In the genomic region with DNA sequence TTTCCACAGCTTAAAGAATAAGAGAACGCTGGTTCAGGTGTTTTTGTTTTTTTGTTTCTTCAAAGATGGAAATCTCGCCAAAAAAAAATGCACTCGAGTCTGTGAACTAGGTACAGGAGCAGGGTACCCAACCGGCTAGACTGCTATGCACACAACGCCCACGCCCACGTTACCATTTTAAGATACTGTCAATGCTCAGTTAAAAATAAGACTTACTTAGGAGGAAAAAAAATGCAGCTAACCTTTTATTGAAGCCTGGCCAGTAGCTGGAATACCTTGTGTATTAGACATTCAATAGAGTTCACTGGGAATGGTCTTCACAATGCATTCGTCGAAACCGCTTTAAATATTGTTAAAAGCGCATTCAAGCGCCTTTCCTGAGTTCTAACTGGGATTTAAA, we compare ENCODE assay signal across 9 mouse cellular contexts. TPM values are rescaled to one million over a fixed set of nuclear protein-coding genes. Genes with fewer than 3 reads are reported as not detected.
DNase-seq lines count a peak whose midpoint lies in the region; ATAC-seq and TF ChIP-seq lines count a peak whose summit lies in the region.
"Had no signal": no experiment of that assay in that cellular context is flagged by ENCODE, and none has a peak within 500 bp of the region (broad histone marks: within the 10 kb centered on the region; RNA-seq: fewer than 3 reads in every experiment).

No protein-coding gene starts in this region.

- H3K27ac ChIP-seq in heart, embryonic 13.5 days (replicated peaks): no peak overlapping the region
- peak overlapping the region; percentile 99 for H3K27ac ChIP-seq in hindbrain, embryonic 10.5 days
- peak overlapping the region; percentile 99 for H3K27ac ChIP-seq in midbrain, embryonic 10.5 days (replicated peaks)

- peak overlapping the region; percentile 85 for H3K4me3 ChIP-seq in heart, embryonic 13.5 days
- peak overlapping the region; percentile 100 for H3K4me3 ChIP-seq in hindbrain, embryonic 10.5 days
- peak overlapping the region; percentile 99 for H3K4me3 ChIP-seq in midbrain, embryonic 10.5 days

- no peak for DNase-seq in heart, postnatal 25 days (ENCODE audit: low spot score)
- peak; percentile 72 for DNase-seq in brain, embryonic 14.5 days (ENCODE audit: low read depth)
- no peak for DNase-seq in hindbrain, embryonic 10.5 days (ENCODE audit: low spot score)
- DNase-seq in midbrain, embryonic 10.5 days (ENCODE audit: low spot score): no peak
- no peak for DNase-seq in natural killer cell, adult 2 months (ENCODE audit: low spot score in 2 of 2)
- no peak for DNase-seq in layer of hippocampus, postnatal 25 days (ENCODE audit: extremely low spot score in 1 of 2, low spot score in 1 of 2)
- DNase-seq in urinary bladder, postnatal 36 days (ENCODE audit: low spot score in 2 of 2): no peak

- no peaks in the 10 kb centered on the region for H3K9me3 ChIP-seq in heart, embryonic 13.5 days
- no peaks in the 10 kb centered on the region for H3K9me3 ChIP-seq in hindbrain, embryonic 10.5 days
- H3K9me3 ChIP-seq in midbrain, embryonic 10.5 days (replicated peaks): no peaks in the 10 kb centered on the region

- peak overlapping the region; percentile 91 for H3K9ac ChIP-seq in heart, embryonic 13.5 days

- no peaks in the 10 kb centered on the region for H3K27me3 ChIP-seq in heart, embryonic 13.5 days (replicated peaks)
- no peaks in the 10 kb centered on the region for H3K27me3 ChIP-seq in hindbrain, embryonic 10.5 days (ENCODE audit: insufficient read depth, poor library complexity, severe bottlenecking)
- H3K27me3 ChIP-seq in midbrain, embryonic 10.5 days (ENCODE audit: low read depth, poor library complexity, severe bottlenecking): no peaks in the 10 kb centered on the region

- H3K4me1 ChIP-seq in heart, embryonic 13.5 days: peaks cover 6% of the 10 kb centered on the region
- H3K4me1 ChIP-seq in hindbrain, embryonic 10.5 days (replicated peaks): peaks cover 22% of the 10 kb centered on the region
- H3K4me1 ChIP-seq in midbrain, embryonic 10.5 days: peaks cover 25% of the 10 kb centered on the region

- H3K36me3 ChIP-seq in heart, embryonic 13.5 days: peaks cover 8% of the 10 kb centered on the region; the same call in 1 of the 2 replicates
- peaks cover 66% of the 10 kb centered on the region for H3K36me3 ChIP-seq in hindbrain, embryonic 10.5 days
- H3K36me3 ChIP-seq in midbrain, embryonic 10.5 days: peaks cover 71% of the 10 kb centered on the region

- TF ChIP-seq CTCF in brain, embryonic 14.5 days (IDR thresholded peaks at IDR 0.05; ENCODE audit: borderline replicate concordance, extremely low read depth, insufficient read depth, insufficient read length): no peak

- TF ChIP-seq POLR2A in brain, embryonic 14.5 days (IDR thresholded peaks at IDR 0.05; ENCODE audit: borderline replicate concordance, extremely low read depth, insufficient read depth, insufficient read length, poor library complexity, severe bottlenecking): no peak

- no peak for ATAC-seq in heart, embryonic 13.5 days (ENCODE audit: extremely low read depth, insufficient number of reproducible peaks, low FRiP score, low TSS enrichment)

- WGBS in heart, embryonic 13.5 days: 15% methylated on average over 12 of the region's 12 CpGs
- WGBS in hindbrain, embryonic 10.5 days: 3% methylated on average over 12 of the region's 12 CpGs
- WGBS in midbrain, embryonic 10.5 days: 2% methylated on average over 12 of the region's 12 CpGs

- intact Hi-C loops in heart, postnatal 25 days (cut with DNase I): no loop called here

- H3K4me2 ChIP-seq in heart, embryonic 13.5 days: peak overlapping the region; percentile 93

RNA-seq across cellular contexts. Expression of a gene that starts 4.3 kb away (rescaled TPM):
- polyA plus RNA-seq in heart, embryonic 13.5 days (2015; fragmentation: Nextera tagmentation; extraction: Ambion mirVana): 19.2 and 20.8 TPM in 2 replicates
- total RNA-seq in heart, postnatal 25 days (2021): under 1 TPM; 0.20 to 0.21 TPM
- 238 and 273 TPM in 2 replicates for polyA plus RNA-seq in brain, embryonic 14.5 days (2012; rRNA removed)
- polyA plus RNA-seq in hindbrain, embryonic 10.5 days (2016; fragmentation: Nextera tagmentation; extraction: Ambion mirVana): 295 and 388 TPM in 2 replicates
- polyA plus RNA-seq in midbrain, embryonic 10.5 days (2016; fragmentation: Nextera tagmentation; extraction: Ambion mirVana): 260 and 367 TPM in 2 replicates
- total RNA-seq in layer of hippocampus, postnatal 25 days (2021): 10 to 100 TPM; 22.9 to 23.5 TPM
- total RNA-seq: liver, adult 2 months had no signal
- polyA plus RNA-seq: liver, adult 2 months had no signal

Comparison
In these comparisons a context has a peak if more than half of its experiments do, and no peak if none do; other contexts are left out.
1. RNA of a gene that starts 4.3 kb away (polyA plus RNA-seq): 295 to 388 TPM in hindbrain, embryonic 10.5 days, 238 to 273 TPM in brain, embryonic 14.5 days and 260 to 367 TPM in midbrain, embryonic 10.5 days; 19.2 to 20.8 TPM in heart, embryonic 13.5 days; every median in the first group is over 10 times any median in the second.
2. Peak in every context shown above with its lines, with median percentiles within 50 percentile points of each other: H3K4me3 ChIP-seq.